Mouse (Mus musculus): ENCODE measurements around the gene Gm17409.

Gm17409 gene

DNA sequence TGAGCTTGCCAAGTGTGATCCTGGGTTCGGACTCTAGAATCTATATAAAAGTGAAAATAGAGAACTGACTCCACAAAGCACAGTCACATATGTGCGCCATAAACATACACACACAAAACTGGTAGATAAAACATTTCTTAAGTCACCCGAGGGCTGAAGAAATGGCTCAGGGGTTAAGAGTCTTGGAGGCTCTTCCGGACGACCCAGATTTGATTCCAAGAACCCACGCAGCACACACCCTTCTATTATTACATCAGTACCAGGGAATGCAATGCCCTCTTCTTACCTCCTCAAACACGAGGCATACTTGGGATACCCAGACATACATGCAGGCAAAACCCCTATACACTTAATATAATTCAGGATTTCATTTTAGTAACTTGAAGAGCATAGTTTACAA, at the start of gene Gm17409:
Gene Gm17409 (plus strand): TSS at position 301 of the 400 bp plus-strand sequence.
- in situ Hi-C loops (cut with MboI, MseI): no loop called here

DNA sequence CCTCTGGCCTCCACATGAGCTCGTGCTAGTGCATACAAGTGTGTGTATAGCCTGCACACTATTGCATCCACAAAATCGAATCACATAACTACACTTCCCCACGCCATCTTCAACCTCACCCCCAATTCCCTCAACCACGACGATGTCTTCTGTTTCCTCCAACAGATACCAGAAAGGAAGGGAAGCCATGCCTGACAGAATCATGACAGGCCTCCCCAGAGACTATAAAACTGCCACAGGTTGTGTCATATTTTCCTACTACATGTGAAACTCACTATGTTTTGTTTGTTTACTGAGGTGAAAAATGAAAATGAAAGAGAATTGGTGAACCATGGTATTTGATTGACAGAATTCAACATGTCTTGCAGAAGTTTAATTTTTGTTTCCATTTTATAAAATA, 46.6 kb upstream of the Gm17409 start:
- in situ Hi-C loops (cut with MboI, MseI): no loop called here

DNA sequence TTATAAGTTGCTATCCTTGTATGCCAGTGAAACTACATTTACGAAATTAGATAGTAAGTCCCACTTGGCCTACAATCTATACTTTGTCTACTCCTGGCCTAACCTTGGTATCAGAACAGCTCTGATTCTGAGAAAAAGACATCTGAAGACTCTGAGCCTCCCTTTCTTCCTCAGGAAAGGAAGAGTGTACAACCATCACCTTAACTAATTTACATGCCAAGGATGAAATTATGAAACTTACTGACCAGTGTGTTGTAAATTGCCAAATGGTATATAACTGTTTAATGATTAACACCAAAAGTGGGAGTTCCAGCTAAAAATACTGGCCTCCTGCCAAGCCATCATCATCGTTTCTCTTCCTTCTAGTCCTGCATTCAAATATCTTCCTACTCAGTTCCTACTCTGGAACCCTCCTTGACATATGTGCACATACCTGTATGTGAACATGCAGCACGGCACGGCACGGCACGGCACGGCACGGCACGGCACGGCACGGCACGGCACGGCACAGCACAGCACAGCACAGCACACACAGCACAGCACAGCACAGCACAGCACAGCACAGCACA, 44.4 kb upstream of the Gm17409 start:
- in situ Hi-C loops (cut with MboI, MseI): no loop called here

DNA sequence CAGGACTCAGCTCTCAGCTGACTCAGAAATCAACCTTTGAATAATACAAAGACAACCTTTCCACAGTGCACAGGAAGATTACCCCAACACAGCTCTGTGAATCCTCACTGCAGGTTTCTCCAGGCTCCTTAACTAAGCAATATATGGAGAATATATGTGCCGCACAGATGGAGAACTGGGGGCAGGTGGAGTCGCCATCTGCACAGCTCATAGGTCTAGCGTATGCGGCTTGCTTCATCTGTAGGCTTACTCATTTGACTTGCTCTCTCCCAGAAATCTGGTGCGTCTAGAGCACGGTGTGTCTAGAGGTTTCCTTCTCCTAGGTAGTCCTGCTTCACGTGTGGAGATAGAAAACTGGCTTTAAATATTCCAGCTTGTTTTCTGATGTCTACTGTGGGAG, 37.7 kb upstream of the Gm17409 start:
- in situ Hi-C loops (cut with MboI, MseI): no loop called here

DNA sequence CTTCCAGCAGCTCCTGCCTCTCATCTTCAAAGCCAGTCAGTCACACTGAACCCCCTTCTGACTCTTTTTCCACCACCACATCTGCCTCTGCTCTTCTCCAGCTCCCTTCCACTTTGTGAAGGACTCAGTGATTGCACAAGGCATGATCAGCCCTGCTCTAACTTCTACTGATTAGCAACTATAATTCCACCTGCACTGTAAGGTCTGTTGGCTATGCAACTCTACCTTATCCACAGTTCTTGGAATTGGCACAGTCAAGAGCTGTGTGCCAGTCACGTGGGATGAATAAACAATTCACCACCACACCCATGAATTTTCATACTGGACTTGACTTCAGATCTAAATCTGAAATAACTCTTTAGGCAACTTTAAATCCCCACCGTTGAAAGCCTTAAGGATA, 36.6 kb upstream of the Gm17409 start:
- in situ Hi-C loops (cut with MboI, MseI): no loop called here

DNA sequence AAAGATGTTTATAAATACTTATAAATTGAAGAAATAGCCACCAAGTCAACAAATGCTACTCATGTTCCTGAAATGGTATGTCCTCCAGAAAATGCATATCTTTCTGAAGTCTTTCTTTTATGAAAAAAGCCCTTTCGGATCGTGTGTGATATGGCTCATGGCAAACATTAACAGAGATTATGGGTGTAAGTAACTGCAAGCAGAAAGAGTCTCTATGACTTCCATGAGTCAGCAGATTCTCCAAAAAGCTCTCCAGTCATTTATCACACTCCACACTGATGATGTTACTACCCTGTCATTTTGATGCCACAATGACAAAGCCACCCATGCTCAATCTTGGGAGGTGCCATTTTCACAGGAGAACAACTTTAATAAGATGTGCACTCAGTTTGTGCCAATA, 35.5 kb upstream of the Gm17409 start:
- in situ Hi-C loops (cut with MboI, MseI): no loop called here

DNA sequence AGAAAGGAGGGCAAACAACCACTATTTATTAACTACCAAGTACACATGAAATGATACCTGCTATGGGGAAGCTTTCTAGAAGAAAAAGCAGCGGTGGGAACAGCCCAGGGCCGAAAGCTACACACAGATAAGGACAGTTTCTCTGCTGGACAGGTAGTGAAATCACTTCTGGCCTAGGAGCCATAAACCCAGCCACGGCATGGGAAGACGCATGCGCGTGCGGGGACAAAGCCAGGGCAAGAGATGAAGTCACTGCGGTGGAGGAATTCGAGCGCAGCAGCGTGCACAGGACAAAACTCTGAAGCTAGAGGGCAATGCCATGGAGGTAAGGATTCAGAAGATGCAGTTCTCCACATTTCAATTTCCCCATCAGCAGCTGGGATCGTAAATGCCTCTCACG, 34.4 kb upstream of the Gm17409 start:
- in situ Hi-C loops (cut with MboI, MseI): no loop called here

DNA sequence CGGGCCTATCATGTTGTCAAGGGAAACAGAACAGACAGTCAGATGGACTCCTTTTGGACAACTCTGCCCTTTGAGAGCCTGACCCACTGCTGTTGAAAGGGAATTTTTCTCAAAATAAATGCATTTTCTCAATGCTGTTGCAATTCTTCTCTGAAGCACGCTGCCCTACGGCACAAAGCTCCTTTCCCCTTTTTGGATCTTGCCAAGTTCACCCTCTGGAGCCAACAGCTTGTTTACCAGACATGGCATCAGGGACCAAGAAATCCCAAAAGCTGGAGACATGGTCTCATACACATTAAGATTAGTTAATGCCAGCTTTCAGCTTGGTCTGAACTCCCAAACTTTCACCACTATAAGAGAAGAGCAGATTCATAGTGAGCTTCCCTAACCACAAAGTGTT, 33.0 kb upstream of the Gm17409 start:
- in situ Hi-C loops (cut with MboI, MseI): no loop called here

DNA sequence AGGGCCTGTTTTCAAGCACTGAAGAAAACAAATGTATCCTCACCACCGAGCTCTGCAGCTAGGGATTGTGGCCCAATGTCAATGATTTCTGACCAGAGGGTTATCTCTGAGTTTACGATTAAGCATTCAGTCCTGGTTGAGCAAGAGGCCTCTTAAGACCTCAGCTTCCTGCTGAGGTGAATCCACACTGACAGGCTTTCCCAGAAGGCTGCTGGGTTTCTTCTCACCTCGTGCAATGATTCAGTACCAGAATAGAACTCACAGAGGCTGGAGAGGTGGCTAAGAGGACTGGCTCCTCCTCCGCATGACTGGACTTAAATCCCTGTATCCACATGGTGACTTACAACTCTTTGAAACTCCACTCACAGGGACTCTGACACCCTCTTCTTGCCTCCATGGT, 26.8 kb upstream of the Gm17409 start:
- in situ Hi-C loops (cut with MboI, MseI): no loop called here

DNA sequence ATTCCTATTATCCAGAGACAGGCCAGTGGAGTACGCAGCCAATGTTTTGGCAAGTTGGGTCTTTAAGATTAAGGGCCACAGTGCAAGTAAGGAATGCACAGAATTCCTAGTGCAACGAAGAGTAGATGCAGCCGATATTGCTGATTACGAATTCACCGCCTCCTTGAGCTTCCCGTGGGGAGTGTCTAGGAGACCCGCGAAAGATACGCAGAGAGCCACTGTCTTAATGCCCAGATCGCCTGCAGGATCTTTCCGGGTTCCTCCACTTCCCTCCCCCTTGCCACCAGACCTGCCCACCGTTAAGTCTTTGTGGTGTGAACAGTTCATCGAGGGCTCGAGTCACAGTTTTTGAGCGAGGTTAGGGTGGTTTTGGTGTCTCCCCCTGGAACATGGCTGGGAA, 22.9 kb upstream of the Gm17409 start:
- in situ Hi-C loops (cut with MboI, MseI): no loop called here

DNA sequence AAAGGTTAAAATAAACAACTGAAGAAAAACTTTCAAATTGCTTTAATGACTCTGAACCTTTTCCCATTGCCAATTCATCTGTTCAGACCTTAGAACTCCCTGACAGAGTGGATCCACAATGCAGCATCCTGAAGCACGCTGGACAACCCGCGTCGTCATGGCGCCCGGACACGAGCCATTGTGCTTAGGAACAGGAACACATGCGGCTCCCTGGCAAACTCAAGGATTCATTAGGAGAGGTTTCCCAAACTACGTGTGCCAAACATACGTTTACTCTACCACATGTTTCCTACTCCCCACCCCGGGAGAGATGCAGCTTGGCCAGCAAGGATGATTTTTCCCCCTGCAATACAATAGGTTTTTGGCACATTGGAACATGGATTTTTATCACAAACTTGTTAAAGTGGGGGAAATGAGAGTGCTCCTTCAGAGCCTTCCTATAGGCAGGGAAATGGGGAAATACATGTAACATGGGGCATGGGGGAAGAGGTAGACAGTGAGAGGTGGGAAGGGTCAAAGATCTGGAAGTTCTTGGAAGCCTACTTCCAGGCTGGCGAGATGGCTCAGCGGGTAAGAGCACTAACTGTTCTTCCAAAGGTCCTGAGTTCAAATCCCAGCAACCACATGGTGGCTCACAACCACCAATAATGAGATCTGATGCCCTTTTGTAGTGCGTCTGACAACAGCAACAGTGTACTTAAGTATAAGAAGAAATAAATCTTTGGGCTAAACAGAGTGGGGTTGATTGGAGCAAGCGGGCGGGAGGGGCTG, 15.6 kb upstream of the Gm17409 start:
- in situ Hi-C loops (cut with MboI, MseI): no loop called here

DNA sequence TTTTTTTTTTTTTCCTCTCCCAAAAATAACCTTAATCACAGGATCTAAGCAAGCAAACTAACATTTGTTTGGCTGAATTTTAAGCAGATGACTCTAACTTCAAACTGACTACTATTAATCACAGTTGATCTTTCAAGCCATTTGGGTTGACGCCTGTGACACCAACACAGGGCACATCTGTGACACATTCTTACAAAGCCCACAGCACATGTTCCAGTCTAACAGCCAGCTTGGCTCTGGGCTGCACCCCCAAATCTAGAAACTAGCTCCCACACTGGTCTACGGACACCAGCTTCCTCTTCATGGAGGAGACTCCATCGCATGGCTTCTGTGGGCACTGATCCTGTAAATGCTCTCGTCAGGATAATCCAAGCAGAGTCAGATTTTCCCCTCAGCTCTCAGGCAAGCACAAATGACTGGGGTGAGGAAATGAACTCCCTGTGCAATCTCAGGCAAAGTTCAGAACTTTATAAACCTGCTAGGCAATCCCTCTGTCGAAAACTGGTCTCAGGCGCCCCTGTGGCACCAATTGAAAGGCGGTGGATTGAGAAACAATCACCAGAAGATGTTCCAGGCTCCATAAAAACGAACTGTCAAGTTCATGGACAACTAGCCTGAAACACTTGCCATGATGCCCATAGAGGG, 13.0 kb upstream of the Gm17409 start:
- in situ Hi-C loops (cut with MboI, MseI): no loop called here

DNA sequence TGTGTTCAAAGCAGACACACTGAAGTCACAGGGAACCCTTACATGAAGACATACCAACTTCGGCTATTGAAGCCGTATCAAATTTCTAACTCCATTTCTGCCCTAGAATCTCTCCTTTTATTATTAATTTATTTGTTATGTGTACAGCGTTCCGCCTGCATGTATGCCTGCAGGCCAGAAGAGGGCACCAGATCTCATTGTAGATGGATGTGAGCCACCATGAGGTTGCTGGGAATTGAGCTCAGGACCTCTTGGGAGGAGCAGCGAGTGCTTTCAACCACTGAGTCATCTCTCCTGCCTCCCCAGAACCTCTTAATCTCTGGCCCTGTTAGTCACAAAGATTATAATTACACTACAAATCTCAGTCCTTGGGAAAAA, 12.4 kb upstream of the Gm17409 start:
- in situ Hi-C loops (cut with MboI, MseI): no loop called here

DNA sequence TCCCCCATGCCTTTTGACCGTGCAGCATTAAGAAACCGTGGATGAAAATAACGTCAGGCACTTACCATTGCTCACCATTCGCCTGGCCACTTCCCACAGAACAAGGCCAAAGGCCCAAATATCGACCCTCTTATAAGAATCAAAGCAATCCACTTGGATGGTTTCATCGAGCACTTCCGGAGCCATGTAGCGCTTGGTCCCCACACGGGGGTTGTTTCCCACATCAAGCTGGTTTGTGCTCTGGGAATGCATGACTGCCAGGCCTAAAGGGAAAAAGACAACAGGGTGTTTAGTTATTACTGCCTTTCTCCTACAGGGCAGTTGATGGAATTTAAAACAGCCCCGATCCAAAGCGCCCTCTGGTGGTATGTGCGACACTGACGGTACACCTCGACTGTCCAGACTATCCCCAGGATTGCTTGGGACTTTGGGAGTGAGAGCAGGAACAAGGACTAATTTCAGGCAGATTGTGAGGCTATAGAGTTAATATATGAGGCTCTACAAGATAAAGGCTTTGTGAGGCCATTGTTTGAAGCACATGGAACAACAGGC, 11.0 kb upstream of the Gm17409 start:
- in situ Hi-C loops (cut with MboI, MseI): no loop called here

DNA sequence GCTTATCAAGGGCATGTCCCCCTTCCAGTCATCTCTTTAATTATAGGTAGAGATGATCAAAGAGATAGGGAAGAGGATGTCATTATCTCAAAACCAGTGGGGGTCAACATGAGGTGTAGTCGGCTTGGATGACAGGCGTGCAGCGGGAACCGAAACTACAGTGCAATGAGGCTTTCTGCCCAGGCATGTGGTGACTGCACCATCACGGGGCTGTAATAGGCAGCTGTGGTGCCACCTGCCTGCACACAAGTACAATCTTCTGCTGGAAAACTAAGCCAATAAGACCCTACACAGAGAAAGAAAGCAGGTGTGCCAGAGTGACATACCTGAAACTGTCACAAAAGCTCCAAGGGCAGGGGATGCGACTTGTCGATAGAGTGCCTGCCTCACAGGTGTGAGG, 374 bp downstream of the Gm17409 start:
- in situ Hi-C loops (cut with MboI, MseI): no loop called here

DNA sequence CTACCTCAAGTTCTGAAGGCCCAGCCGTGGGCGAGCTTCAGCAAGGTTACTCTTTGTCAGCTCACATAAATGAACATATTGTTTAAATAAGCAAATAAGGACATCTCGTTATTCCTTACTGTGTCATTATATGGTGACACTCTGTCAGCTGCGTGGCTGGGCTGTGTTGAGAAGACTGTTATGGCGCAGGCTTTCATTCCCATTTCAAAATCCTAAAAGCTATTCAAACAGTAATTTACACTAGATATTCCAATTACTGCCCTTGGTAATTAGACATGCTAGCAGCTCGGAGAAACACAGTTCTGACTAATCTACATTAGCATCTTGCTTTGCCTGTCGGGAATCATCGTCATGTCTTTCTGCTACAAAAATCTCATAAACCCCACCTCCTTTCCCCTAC, 5.7 kb downstream of the Gm17409 start:
- in situ Hi-C loops (cut with MboI, MseI): loop anchor here (5.0 kb wide), 1 partner anchor 187 kb away; no protein-coding TSS in a partner anchor

DNA sequence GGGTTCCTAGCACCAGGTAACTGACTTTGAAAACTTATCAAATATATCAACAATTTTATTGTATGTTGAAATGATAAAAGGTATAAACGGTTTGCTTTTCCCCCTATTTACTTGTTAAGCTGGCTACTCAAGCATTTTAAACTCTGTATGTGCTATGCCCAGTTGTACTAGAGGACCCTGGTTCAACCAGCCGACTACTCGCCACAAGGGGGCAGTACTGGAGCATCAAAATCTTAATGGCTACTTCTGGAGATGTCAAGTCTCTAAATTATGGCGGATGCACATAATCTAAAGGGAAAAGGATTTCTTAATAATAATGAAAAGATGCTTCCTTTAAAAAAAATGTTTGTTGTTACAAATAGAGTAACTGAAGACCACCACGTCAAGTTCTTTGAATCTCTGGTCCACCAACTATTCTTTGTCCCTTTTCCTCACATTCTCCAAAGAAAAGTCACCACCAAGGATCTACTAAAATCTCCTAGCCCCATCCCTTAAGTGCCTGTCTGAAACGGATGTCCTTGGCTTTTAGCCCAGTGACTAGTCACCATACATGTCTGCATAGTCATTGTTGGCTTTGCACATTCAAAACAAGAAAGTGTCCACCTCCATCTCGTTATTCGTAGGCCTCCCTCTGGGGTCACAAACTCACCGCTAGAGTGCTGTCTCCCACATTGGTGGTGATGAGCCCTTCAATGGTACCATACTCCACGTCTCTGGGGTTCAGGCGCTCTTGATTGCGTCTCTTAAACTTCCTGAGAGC, 7.2 kb downstream of the Gm17409 start:
- in situ Hi-C loops (cut with MboI, MseI): loop anchor here (5.0 kb wide), 1 partner anchor 185 kb away; no protein-coding TSS in a partner anchor

DNA sequence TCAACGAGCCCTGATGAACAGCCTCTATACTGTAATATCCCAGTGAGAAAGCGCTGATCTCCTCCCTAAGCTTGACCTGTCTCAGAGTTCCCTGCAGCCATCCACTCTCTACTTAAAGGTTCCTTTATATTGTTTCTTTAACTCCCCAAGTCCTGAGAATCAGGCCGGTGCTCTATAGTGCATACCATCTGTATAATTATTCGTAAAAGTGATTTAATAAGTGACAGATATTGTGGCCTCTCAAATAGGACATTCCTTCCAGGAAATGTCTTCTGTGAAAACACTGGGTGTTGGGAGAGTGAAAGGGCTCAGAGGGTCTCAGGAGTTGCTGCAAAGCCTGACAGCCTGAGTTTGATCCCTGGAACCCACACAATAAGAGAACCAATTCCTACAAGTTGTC, 8.2 kb downstream of the Gm17409 start:
- in situ Hi-C loops (cut with MboI, MseI): loop anchor here (5.0 kb wide), 1 partner anchor 184 kb away; no protein-coding TSS in a partner anchor

DNA sequence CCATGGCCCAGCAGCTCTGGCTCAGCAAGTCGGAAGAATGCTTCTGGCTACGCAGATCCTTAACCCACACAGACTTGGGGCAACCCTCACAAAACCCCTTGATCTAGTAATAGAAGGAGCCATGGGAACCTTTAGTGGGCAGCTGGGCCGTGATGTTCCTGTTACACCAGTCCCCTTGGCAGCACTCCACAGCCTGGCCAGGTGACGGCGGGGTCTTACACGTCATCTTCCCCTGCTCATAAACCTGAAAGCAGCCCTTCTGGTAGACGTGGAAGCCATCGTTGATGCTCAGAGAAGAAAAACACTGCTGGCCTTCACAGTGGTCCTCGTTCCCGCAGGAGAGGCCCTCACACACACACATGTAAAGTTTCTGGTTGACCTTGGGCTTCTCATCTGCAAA, 9.6 kb downstream of the Gm17409 start:
- in situ Hi-C loops (cut with MboI, MseI): loop anchor here (5.0 kb wide), 1 partner anchor 183 kb away; no protein-coding TSS in a partner anchor

DNA sequence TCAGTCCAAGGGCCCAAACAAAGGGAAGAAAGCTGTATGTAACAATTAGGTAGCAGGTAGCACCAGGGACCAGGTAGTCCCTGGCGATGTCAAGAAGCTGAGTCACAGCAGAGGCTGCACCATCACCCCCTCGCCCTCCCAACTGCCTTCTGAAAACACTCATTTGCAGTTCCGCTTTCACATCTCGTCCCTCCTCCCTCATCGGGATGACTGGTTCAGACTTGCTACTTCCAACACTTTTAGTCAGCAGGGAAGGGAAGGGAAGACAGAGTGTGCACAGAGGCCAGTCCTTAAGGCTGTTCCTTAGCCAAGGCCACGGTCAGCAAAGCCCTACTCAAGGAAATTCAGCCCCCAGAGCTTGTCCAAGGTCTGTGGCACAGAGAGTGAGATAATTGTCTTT, 10.8 kb downstream of the Gm17409 start:
- in situ Hi-C loops (cut with MboI, MseI): no loop called here

DNA sequence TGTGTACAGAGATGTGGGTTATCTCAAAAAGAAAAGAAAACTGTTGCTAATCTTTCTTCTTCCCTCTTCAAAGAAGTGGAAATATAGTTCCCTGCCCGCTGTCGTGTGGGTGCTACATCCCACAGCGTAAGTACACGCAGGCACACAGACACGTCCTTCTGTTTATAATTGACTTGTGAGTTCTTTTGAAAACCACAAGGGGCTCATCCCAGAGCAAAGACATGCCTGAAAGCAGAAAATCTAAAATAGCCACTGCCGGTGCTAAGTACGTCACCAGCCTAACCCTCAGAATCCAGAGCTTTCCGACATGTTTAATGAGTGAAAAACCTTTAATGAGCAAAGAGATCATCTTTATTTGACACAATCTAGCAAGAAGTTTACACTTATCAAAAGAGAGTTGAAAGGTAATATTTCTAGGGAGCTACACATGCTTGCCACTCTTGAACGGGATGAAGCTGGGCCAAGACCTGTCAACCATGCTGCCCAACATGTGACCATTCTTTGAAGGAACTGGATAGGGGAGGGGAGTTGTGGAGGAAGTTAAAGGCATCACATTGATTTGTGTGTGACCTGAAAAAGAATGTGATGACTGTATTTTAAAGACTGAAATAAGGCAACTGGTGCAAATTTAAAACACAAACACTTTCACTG, 11.7 kb downstream of the Gm17409 start:
- in situ Hi-C loops (cut with MboI, MseI): no loop called here

Measured in regulatory T cell (primary cell).